Mouse (Mus musculus): ENCODE measurements at regions not wholly inside any gene's neighbourhood (a gene's known extent, or its start where the extent isn't known, plus 50 kb on each side); places are given as distances from the start of the nearest gene placed in this dataset.

- Histone ChIP-seq H3K27me3 (replicated peaks) (peaks cover 52% of the 10 kb centered on the region), H3K27ac (ENCODE audit: insufficient read depth, low read depth) (no peak overlapping the region), H3K36me3 (replicated peaks in 1 of 2; ENCODE audit: control insufficient read depth in 1 of 2, insufficient read depth in 1 of 2, low read length in 1 of 2) (no peaks in the 10 kb centered on the region), H3K9me3 (replicated peaks; ENCODE audit: low read length) (peaks cover 19% of the 10 kb centered on the region), H3K4me1 (ENCODE audit: control insufficient read depth in 1 of 2, insufficient read depth in 2 of 2) (no peaks in the 10 kb centered on the region), H3K4me2 (ENCODE audit: insufficient read depth, low read depth, poor library complexity, severe bottlenecking) (no peak overlapping the region), H3K79me2 (replicated peaks; ENCODE audit: control insufficient read depth, extremely low read depth, insufficient read depth, poor library complexity, severe bottlenecking) (no peaks in the 10 kb centered on the region), H3K9ac (ENCODE audit: insufficient read depth, low read depth) (no peak overlapping the region), H3K4me3 (replicated peaks in 1 of 3; ENCODE audit: low read depth in 2 of 3, low read length in 2 of 3, poor library complexity in 1 of 3) (no peak overlapping the region)
- dilution Hi-C loops (cut with MboI; ENCODE audit: extremely low pct_ligation_motif_present, extremely low pct_unique_long_range_greater_than_20kb, low sequenced_read_pairs) (no loop called here), in situ Hi-C loops (cut with MboI; ENCODE audit: low pct_ligation_motif_present, low pct_unique_long_range_greater_than_20kb, low sequenced_read_pairs) (no loop called here)
- TF ChIP-seq JUND (conservative IDR thresholded peaks at IDR 0.05; ENCODE audit: low read depth, low read length) (no peak), MXI1 (IDR thresholded peaks at IDR 0.05; ENCODE audit: low read depth, low read length) (no peak), ZKSCAN1 (IDR thresholded peaks at IDR 0.05; ENCODE audit: borderline replicate concordance, low read depth, low read length) (no peak), SIN3A (IDR thresholded peaks at IDR 0.05; ENCODE audit: low read length) (no peak), ZNF384 (IDR thresholded peaks at IDR 0.05; ENCODE audit: low read depth, low read length) (no peak), RCOR1 (conservative IDR thresholded peaks at IDR 0.05; ENCODE audit: low read depth, low read length) (no peak), RAD21 (IDR thresholded peaks at IDR 0.05; ENCODE audit: low read depth, low read length) (no peak), CTCF (conservative IDR thresholded peaks at IDR 0.05 in 1 of 2, IDR thresholded peaks at IDR 0.05 in 1 of 2; ENCODE audit: low read depth in 2 of 2, low read length in 2 of 2) (no peak), NELFE (IDR thresholded peaks at IDR 0.05; ENCODE audit: low read depth, low read length) (no peak), MAZ (IDR thresholded peaks at IDR 0.05; ENCODE audit: low read depth, low read length) (no peak), ZMIZ1 (IDR thresholded peaks at IDR 0.05; ENCODE audit: low read depth, low read length) (no peak), KAT2A (IDR thresholded peaks at IDR 0.05; ENCODE audit: insufficient replicate concordance, low read length) (no peak), CHD1 (IDR thresholded peaks at IDR 0.05; ENCODE audit: low read depth, low read length) (no peak), MEF2A (IDR thresholded peaks at IDR 0.05; ENCODE audit: borderline replicate concordance, low read depth, low read length) (no peak), UBTF (IDR thresholded peaks at IDR 0.05; ENCODE audit: low read depth, low read length) (no peak), BHLHE40 (IDR thresholded peaks at IDR 0.05; ENCODE audit: low read depth, low read length) (no peak), CHD2 (IDR thresholded peaks at IDR 0.05; ENCODE audit: low read length) (no peak), POLR2A (IDR thresholded peaks at IDR 0.05; ENCODE audit: low read depth, low read length) (no peak)
- DNase-seq (ENCODE audit: extremely low read depth) = no peak
Observed at GRCm38 (mm10) chr2:173930606-173931177, 145.4 kb upstream of the Stx16 start.

- H3K79me2 ChIP-seq (replicated peaks; ENCODE audit: control insufficient read depth, extremely low read depth, insufficient read depth, poor library complexity, severe bottlenecking) = no peaks in the 10 kb centered on the region
- dilution Hi-C loops (cut with MboI; ENCODE audit: extremely low pct_ligation_motif_present, extremely low pct_unique_long_range_greater_than_20kb, low sequenced_read_pairs) = no loop called here
- no peaks in the 10 kb centered on the region for H3K4me1 ChIP-seq (ENCODE audit: control insufficient read depth in 1 of 2, insufficient read depth in 2 of 2)
- H3K4me2 ChIP-seq (ENCODE audit: insufficient read depth, low read depth, poor library complexity, severe bottlenecking) = no peak overlapping the region
- TF ChIP-seq HCFC1 (IDR thresholded peaks at IDR 0.05; ENCODE audit: low read depth, low read length) (no peak), MXI1 (IDR thresholded peaks at IDR 0.05; ENCODE audit: low read depth, low read length) (no peak), KAT2A (IDR thresholded peaks at IDR 0.05; ENCODE audit: insufficient replicate concordance, low read length) (no peak), CHD1 (IDR thresholded peaks at IDR 0.05; ENCODE audit: low read depth, low read length) (no peak)
- in situ Hi-C loops (cut with MboI; ENCODE audit: low pct_ligation_motif_present, low pct_unique_long_range_greater_than_20kb, low sequenced_read_pairs) = no loop called here
- H3K36me3 ChIP-seq (replicated peaks in 1 of 2; ENCODE audit: control insufficient read depth in 1 of 2, insufficient read depth in 1 of 2, low read length in 1 of 2) = no peaks in the 10 kb centered on the region
- peaks cover 38% of the 10 kb centered on the region for H3K27me3 ChIP-seq (replicated peaks)
- H3K9me3 ChIP-seq (replicated peaks; ENCODE audit: low read length) = peaks cover 23% of the 10 kb centered on the region
- H3K9ac ChIP-seq (ENCODE audit: insufficient read depth, low read depth) = no peak overlapping the region
- H3K27ac ChIP-seq (ENCODE audit: insufficient read depth, low read depth) = no peak overlapping the region
- DNase-seq (ENCODE audit: extremely low read depth) = no peak
- no peak overlapping the region for H3K4me3 ChIP-seq (replicated peaks in 1 of 3; ENCODE audit: low read depth in 2 of 3, low read length in 2 of 3, poor library complexity in 1 of 3)
Observed at GRCm38 (mm10) chr2:173935706-173936105, 140.4 kb upstream of the Stx16 start.

Measured in CH12.LX (cell line).